Mouse (Mus musculus) liver (tissue): ENCODE data around the gene Pla2g15.
A peak's percentile ranks its signal among the peaks of the same experiment; 100 is the strongest.

Experiments used
- DNase-seq: peaks from one replicate; pipeline ENCODE4 v3.0.0-alpha.2; 2020; ENCODE audit warnings: mixed read lengths

Pla2g15 gene

DNA sequence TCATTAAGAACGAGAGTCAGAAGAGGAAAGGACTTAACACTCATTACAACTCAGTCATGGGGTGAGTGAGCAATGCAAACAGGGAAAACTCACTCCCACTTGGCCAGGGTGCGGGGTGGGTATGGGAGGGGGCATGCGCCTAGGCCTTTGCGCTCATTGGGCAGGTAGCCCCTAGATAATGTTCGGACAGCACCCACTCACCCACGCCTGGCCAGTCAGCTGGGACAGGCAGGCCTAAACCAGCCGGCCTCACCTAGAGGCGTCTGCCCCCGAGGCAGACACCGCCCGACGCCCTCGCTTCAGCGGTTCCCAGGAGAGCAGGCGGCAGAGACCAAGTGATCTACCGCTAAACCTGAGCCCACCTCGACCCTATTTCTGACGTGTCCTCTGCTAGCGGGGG is 14.5 kb upstream of the Pla2g15 start:
- DNase-seq: no peak

GRCm38 (mm10) chr8:106136156-106137130 is 13.8 kb upstream of the Pla2g15 start, which contains the start of gene Esrp2:
TSS of gene Esrp2 (minus strand) at chr8:106136974.
- DNase-seq: peak; percentile 76

GRCm38 (mm10) chr8:106137218-106137905 is 12.8 kb upstream of the Pla2g15 start:
- no peak for DNase-seq

DNA sequence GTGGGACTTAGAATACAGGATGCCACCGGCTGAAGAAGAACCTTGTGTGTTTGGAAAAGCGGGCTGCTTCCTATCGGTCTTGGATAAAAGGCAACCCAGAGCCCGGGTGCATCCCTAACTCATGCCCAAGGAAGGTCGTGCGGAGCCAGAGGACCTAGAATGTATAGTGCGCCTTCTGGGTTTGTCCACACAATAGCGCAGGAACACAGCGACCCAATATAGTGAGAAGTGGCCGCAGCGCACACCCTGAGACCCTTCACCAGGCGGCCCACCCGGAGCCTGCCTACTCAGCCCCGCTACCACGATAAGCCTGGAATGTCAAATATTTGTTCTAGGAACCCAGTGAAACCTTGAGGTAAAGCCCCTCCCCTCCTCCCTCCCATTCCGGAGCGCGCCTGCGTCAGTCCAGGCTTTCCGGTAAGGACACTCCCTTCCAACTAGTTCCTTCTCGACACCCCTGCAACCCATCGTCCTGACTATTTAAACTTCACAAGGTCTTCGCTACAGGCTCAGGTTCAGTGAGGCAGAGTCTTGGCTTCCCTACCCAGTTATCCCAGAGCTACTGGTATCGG is 12.2 kb upstream of the Pla2g15 start:
- DNase-seq: peak; percentile 70

DNA sequence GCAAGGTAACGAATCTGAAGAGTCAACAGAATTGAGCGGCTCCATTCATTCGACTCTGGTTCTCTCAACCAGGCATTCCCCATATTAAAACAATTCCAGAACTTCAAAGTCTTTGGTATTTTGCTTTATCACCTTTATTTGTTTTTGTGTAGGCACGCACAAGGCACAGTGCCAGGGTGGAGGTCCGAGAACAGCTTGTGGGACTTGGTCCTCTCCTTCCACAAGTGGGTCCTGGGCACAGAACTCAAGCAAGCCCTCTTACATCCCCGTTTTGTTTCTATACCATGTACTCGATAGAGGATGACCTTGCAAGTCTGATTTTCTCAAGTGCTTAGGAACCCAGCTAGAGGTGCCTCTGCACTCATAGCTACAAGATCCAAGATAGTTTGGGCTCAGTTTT is 11.6 kb upstream of the Pla2g15 start:
- DNase-seq: no peak

GRCm38 (mm10) chr8:106140191-106140590 is 10.0 kb upstream of the Pla2g15 start:
- no peak for DNase-seq

GRCm38 (mm10) chr8:106140769-106141168 is 9.4 kb upstream of the Pla2g15 start:
- DNase-seq: peak; percentile 79

DNA sequence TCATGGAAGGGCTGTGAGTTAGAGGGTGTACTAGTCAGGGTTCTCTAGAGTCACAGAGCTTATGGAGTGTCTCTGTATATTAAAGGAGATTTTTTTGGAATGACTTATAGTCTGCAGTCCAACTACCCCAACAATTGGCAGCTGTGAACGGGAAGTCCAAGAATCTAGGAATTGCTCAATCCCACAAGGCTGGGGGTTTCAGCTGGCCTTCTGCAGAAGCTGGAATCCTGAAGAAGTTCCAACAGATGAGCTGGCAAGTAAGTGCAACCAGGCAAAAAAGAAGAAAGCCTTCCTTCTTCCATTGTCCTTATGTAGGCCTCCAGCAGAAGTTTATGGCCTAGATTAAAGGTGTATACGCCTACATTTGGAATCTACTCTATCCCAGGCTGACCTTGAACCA is 4.9 kb upstream of the Pla2g15 start:
- no peak for DNase-seq

DNA sequence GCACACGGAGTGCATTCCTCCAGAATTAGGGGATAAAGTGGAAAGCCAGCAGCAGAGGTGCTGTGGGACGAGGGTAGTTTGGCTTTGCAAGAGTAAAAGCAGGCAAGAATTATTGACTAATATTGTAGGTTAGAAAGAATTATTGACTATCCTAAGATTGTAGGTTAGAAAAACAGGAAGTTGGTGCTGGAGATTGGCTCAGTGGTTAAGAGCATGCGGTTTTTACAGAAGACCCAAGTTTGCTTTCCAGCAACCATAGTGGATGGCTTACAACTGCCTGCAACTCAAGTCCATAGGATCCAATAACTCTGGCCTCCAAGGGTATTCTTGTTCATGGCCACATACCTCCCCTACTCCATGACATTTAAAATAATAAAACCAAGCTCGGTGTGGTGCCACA is 4.2 kb upstream of the Pla2g15 start:
- no peak for DNase-seq

DNA sequence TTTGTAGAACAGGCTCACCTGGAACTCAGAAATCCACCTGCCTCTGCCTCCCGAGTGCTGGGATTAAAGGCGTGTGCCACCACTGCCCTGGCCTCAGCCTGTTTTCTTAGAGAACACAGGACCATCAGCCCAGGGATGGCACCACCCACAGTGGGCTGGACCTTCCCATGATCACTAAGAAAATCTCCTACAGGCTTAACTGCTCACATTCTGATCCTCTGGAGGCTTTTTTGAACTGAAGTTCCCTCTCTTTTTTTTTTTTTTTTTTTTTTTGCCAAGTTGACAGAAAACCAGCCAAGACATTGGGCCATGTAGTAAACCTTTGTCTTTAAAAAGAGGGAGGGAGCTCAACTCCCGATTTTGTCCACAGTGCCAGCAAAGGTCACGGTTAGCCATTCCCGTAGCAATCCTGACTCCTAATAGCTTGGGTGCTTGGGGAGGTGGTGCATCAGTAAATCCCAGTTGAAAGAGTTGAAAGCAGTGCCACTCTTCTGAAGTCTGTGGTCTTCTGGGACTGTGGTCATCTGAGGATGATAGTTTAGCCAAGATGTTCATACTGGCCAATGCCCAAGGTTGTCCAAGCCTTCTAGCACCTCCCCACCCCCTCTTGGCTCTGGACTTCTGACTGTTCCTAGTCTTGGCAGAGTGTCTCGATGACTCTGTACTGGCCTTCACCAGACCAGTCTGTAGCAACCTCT is 2.2 kb upstream of the Pla2g15 start:
- no peak for DNase-seq

DNA sequence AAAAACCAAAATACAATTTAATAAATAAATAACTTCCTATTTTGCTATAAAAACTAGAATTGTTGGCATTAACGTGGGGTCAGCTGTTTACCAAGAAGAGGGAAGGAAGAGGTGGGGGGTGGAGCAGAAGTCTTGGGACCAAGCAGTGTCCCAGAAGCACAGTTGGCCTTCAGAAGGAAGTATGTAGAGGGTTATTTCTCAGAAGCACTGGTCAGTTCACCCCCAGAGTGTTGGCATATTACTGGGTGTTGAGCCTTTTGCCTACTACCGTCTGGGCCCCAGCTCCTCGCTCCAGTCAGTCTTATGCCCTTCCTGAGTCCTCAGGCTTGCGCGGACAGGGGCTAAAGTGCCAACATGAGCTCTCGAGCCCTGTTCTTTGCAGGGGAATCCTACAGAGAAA is 1.2 kb upstream of the Pla2g15 start:
- DNase-seq: no peak

DNA sequence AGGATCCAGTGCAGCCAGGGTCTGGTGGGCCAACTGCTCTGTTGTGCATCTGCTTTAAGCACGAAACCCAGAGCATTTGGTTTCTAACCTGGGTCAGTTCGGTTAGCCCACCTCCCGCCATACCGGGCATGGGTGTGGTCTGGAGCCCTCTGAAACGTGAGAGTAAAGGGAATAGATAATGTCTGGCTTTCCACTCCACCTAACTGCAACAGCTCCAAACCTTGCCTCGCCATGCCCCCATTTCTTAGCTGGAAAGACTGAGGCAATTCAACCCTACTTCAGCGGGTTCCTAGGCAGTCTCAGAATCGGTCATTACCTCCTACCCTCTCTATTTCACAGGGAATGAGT is 428 bp downstream of the Pla2g15 start:
- DNase-seq: peak; percentile 46

DNA sequence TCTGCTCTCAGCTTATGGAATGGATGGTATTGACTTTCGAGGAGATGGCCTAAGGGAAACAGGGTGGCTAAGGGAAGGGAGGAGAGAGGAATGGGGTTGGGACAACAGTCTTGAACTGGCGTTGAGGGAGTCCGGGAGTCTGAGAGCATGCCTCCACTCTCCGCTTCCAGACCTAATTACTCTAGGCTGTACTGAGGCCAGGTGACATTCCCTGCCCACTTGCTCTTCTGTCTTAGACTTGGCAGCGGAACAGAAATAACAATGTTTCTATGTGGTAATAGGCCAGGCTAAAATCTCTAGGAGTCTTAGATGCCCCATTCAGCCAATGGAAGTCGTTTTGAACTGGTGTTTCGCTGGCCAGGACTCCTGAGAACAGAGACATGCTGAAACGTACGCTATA is 842 bp downstream of the Pla2g15 start:
- DNase-seq: no peak

DNA sequence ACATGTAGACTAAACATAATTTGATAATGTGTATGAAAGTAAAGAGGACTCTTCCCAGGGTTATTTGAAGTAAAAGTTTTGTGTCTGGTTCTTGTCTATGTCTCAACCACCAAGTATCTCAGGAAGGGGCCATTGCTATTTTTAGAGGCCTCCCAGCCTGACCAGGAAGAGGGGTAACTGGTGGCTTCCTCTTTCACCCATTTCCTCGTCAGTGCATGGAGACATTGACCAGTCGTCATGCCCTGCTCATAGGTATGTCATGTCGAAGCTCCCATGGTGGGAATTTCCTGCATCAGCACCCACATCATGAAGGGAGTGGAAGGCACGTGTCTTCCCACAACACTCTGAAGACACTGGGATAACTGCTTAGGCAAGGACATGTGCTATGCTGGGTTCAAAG is 2.7 kb downstream of the Pla2g15 start:
- DNase-seq: no peak

DNA sequence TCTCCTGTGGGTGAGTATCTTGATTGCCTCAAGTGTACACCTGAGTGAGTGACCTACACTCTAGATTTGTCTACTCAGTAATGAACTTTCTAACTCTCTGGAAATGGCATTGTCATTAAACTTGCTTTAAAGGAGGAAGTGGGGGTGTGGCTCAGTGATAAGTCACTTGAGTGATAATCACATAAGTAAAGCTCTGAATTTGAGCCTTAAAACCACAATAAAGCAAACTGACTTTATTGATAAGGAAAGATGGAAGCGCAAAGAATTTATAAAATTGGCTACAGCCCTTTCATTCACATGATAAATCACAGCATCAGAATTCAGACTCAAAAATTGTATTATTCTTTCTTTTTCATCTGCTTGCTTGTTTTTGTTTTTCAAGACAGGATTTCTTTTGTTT is 7.2 kb downstream of the Pla2g15 start:
- no peak for DNase-seq

- DNase-seq: no peak
Observed at GRCm38 (mm10) chr8:106158381-106158780, 8.2 kb downstream of the Pla2g15 start.

DNA sequence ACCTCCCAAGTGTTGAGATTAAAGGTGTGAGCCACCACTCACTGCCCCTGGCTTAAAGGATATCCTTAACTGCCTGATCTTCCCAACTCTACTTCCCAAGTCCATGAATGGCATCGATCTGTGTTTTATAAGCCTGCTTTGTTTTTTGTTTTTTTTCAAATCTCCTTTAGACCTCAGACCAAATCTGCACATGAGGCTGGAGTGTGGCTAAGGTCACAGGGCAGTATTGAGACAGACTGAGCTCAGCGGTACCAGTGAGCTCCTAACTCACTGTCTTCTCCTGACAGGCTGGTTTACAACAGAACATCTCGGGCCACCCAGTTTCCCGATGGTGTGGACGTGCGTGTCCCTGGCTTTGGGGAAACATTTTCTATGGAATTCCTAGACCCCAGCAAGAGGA is 9.7 kb downstream of the Pla2g15 start:
- DNase-seq: no peak

- no peak for DNase-seq
Observed at GRCm38 (mm10) chr8:106163251-106163650, 13.1 kb downstream of the Pla2g15 start.

- peak; percentile 75 for DNase-seq
Observed at GRCm38 (mm10) chr8:106165460-106165859, 15.3 kb downstream of the Pla2g15 start.

GRCm38 (mm10) chr8:106168356-106169016 is 18.3 kb downstream of the Pla2g15 start, which contains the start of gene Slc7a6:
TSS of gene Slc7a6 (plus strand) at chr8:106168857.
- DNase-seq: peak; percentile 88

DNA sequence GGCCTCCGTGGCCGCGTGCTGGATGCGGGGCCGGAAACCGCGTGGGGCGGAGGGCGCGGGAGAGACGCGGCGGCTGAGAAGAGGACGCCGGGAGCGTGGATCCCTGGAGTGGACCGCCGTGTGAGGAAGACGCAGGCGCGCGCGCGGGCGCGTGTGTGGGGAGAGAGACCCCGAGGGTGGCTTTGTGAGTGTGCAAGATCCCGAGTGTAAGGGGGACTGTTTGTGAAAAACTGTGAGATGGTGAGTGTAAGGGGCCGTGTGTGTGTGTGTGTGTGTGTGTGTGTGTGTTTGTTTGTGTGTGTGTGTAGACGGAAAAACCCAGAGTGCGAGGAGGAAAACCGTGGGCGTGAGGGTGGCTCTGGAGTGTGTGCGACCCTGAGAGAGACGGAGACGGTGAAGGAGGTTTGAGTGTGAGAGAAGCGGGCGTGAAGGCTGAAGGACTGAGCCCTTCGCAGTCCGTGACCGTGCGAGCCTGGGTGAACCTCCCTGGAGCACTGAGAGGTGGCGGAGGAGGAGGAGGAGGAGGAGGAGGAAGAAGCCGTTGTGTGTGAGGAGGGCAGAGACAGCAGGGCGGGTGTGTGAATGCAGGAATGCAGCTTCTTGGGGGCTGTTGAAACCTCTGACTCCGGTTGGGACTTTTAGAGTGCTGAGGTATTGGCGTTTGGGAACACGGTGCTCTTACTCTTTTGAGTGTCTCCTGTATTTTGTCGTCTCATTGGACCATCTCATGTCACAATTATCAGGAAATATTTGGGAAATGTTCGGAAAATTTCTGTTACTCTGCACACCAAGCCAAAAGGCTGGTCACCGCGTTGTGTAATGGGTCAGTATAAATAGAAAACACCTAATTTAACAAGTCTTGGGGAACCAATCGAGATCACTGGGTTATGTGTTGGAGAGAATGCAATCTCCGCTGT is 19.1 kb downstream of the Pla2g15 start:
- peak; percentile 66 for DNase-seq
